Mouse (Mus musculus): ENCODE data around the gene Slc26a10. TPM values are rescaled to one million over a fixed set of nuclear protein-coding genes. Genes with fewer than 3 reads are reported as not detected.

Gene Slc26a10
- polyA plus RNA-seq, 1 experiment = 0.94 TPM

GRCm38 (mm10) chr10:127170837-127171272 is 9.6 kb downstream of the Slc26a10 start:
- H3K27me3 ChIP-seq (ENCODE audit: control insufficient read depth, insufficient read depth, low read length) = no peaks in the 10 kb centered on the region
- H3K4me3 ChIP-seq (ENCODE audit: extremely low read depth, insufficient read depth, insufficient read length) = peak overlapping the region; percentile 31; the same call in 1 of the 2 replicates
- H3K36me3 ChIP-seq (ENCODE audit: control insufficient read depth, insufficient read depth, low read length) = peaks cover 37% of the 10 kb centered on the region
- H3K27ac ChIP-seq (ENCODE audit: insufficient read depth, low read length) = 0 out of 2 replicates have a peak overlapping the region, but pooled peaks have one; percentile 11
- TF ChIP-seq CTCF (IDR thresholded peaks at IDR 0.05; ENCODE audit: extremely low read depth, insufficient read depth, insufficient read length, insufficient replicate concordance) (peak; percentile 91), POLR2A (IDR thresholded peaks at IDR 0.05; ENCODE audit: low read depth, low read length) (no peak)
- 3% methylated on average over 29 of the region's 29 CpGs for WGBS
- H3K4me1 ChIP-seq (ENCODE audit: control insufficient read depth, insufficient read depth, insufficient read length) = peaks cover 3% of the 10 kb centered on the region; the same call in 1 of the 2 replicates
- DNase-seq (ENCODE audit: low read depth in 1 of 2, low spot score in 2 of 2) = peak; percentile 73 to 82

- Histone ChIP-seq H3K4me3 (ENCODE audit: extremely low read depth, insufficient read depth, insufficient read length) (no peak overlapping the region), H3K27ac (ENCODE audit: insufficient read depth, low read length) (no peak overlapping the region), H3K27me3 (ENCODE audit: control insufficient read depth, insufficient read depth, low read length) (no peaks in the 10 kb centered on the region), H3K36me3 (ENCODE audit: control insufficient read depth, insufficient read depth, low read length) (peaks cover 37% of the 10 kb centered on the region), H3K4me1 (ENCODE audit: control insufficient read depth, insufficient read depth, insufficient read length) (peaks cover 3% of the 10 kb centered on the region; the same call in 1 of the 2 replicates)
- DNase-seq (ENCODE audit: low read depth in 1 of 2, low spot score in 2 of 2) = peak in 1 of 2 experiments; percentile 29
- WGBS = 76% methylated on average over 22 of the region's 22 CpGs
- no peak for TF ChIP-seq CTCF (IDR thresholded peaks at IDR 0.05; ENCODE audit: extremely low read depth, insufficient read depth, insufficient read length, insufficient replicate concordance)
- no peak for TF ChIP-seq POLR2A (IDR thresholded peaks at IDR 0.05; ENCODE audit: low read depth, low read length)
Observed at GRCm38 (mm10) chr10:127170002-127170401, 10.4 kb downstream of the Slc26a10 start.

- Histone ChIP-seq H3K27ac (ENCODE audit: insufficient read depth, low read length) (peak overlapping the region; percentile 100), H3K27me3 (ENCODE audit: control insufficient read depth, insufficient read depth, low read length) (no peaks in the 10 kb centered on the region)
- 67% methylated on average over 10 of the region's 10 CpGs for WGBS
Observed at GRCm38 (mm10) chr10:127167614-127168192, 12.7 kb downstream of the Slc26a10 start.

GRCm38 (mm10) chr10:127166771-127167613 is 13.5 kb downstream of the Slc26a10 start:
- peak overlapping the region; percentile 72 for H3K4me3 ChIP-seq (ENCODE audit: extremely low read depth, insufficient read depth, insufficient read length)

More at GRCm38 (mm10) chr10:127167614-127168192, 12.7 kb downstream of the Slc26a10 start:
- peak overlapping the region; percentile 72 for H3K4me3 ChIP-seq (ENCODE audit: extremely low read depth, insufficient read depth, insufficient read length)
- H3K4me1 ChIP-seq (ENCODE audit: control insufficient read depth, insufficient read depth, insufficient read length) = peaks cover 12% of the 10 kb centered on the region; the same call in 1 of the 2 replicates
- peaks cover 35% of the 10 kb centered on the region for H3K36me3 ChIP-seq (ENCODE audit: control insufficient read depth, insufficient read depth, low read length)
- DNase-seq (ENCODE audit: low read depth in 1 of 2, low spot score in 2 of 2) = no peak
- no peak for TF ChIP-seq POLR2A (IDR thresholded peaks at IDR 0.05; ENCODE audit: low read depth, low read length)
- TF ChIP-seq CTCF (IDR thresholded peaks at IDR 0.05; ENCODE audit: extremely low read depth, insufficient read depth, insufficient read length, insufficient replicate concordance) = no peak

GRCm38 (mm10) chr10:127166404-127166715 is 14.1 kb downstream of the Slc26a10 start:
- Histone ChIP-seq H3K4me1 (ENCODE audit: control insufficient read depth, insufficient read depth, insufficient read length) (peaks cover 12% of the 10 kb centered on the region; the same call in 1 of the 2 replicates), H3K27ac (ENCODE audit: insufficient read depth, low read length) (peak overlapping the region; percentile 100), H3K36me3 (ENCODE audit: control insufficient read depth, insufficient read depth, low read length) (peaks cover 24% of the 10 kb centered on the region), H3K4me3 (ENCODE audit: extremely low read depth, insufficient read depth, insufficient read length) (peak overlapping the region; percentile 72), H3K27me3 (ENCODE audit: control insufficient read depth, insufficient read depth, low read length) (no peaks in the 10 kb centered on the region)
- no peak for DNase-seq (ENCODE audit: low read depth in 1 of 2, low spot score in 2 of 2)
- no peak for TF ChIP-seq POLR2A (IDR thresholded peaks at IDR 0.05; ENCODE audit: low read depth, low read length)
- no peak for TF ChIP-seq CTCF (IDR thresholded peaks at IDR 0.05; ENCODE audit: extremely low read depth, insufficient read depth, insufficient read length, insufficient replicate concordance)
- 23% methylated on average over 11 of the region's 11 CpGs for WGBS

More at GRCm38 (mm10) chr10:127166771-127167613, 13.5 kb downstream of the Slc26a10 start:
- Histone ChIP-seq H3K27ac (ENCODE audit: insufficient read depth, low read length) (peak overlapping the region; percentile 100), H3K36me3 (ENCODE audit: control insufficient read depth, insufficient read depth, low read length) (peaks cover 30% of the 10 kb centered on the region), H3K27me3 (ENCODE audit: control insufficient read depth, insufficient read depth, low read length) (no peaks in the 10 kb centered on the region), H3K4me1 (ENCODE audit: control insufficient read depth, insufficient read depth, insufficient read length) (peaks cover 12% of the 10 kb centered on the region; the same call in 1 of the 2 replicates)
- no peak for TF ChIP-seq POLR2A (IDR thresholded peaks at IDR 0.05; ENCODE audit: low read depth, low read length)
- no peak for TF ChIP-seq CTCF (IDR thresholded peaks at IDR 0.05; ENCODE audit: extremely low read depth, insufficient read depth, insufficient read length, insufficient replicate concordance)
- 43% methylated on average over 15 of the region's 15 CpGs for WGBS
- DNase-seq (ENCODE audit: low read depth in 1 of 2, low spot score in 2 of 2) = no peak

- peak overlapping the region; percentile 100 for H3K27ac ChIP-seq (ENCODE audit: insufficient read depth, low read length)
- peak overlapping the region; percentile 72 for H3K4me3 ChIP-seq (ENCODE audit: extremely low read depth, insufficient read depth, insufficient read length)
- peak; percentile 33 to 71 for DNase-seq (ENCODE audit: low read depth in 1 of 2, low spot score in 2 of 2)
- peaks cover 12% of the 10 kb centered on the region; the same call in 1 of the 2 replicates for H3K4me1 ChIP-seq (ENCODE audit: control insufficient read depth, insufficient read depth, insufficient read length)
- TF ChIP-seq POLR2A (IDR thresholded peaks at IDR 0.05; ENCODE audit: low read depth, low read length) = peak; percentile 75
- no peak for TF ChIP-seq CTCF (IDR thresholded peaks at IDR 0.05; ENCODE audit: extremely low read depth, insufficient read depth, insufficient read length, insufficient replicate concordance)
- WGBS = under 1% methylated on average over 56 of the region's 56 CpGs
- no peaks in the 10 kb centered on the region for H3K27me3 ChIP-seq (ENCODE audit: control insufficient read depth, insufficient read depth, low read length)
- H3K36me3 ChIP-seq (ENCODE audit: control insufficient read depth, insufficient read depth, low read length) = peaks cover 21% of the 10 kb centered on the region
Observed at GRCm38 (mm10) chr10:127165654-127166403, 14.6 kb downstream of the Slc26a10 start.
